Mouse (Mus musculus): Measurements from ENCODE around the gene Gart. TPM values are rescaled to one million over a fixed set of nuclear protein-coding genes. Genes with fewer than 3 reads are reported as not detected.

Gart gene
- polyA plus RNA-seq, 1 experiment from 2014 or later = 58.6 TPM

- Histone ChIP-seq H3K36me3 (ENCODE audit: control insufficient read depth, insufficient read depth, low read length) (no peaks in the 10 kb centered on the region), H3K4me3 (ENCODE audit: low read length) (no peak overlapping the region), H3K27ac (ENCODE audit: low read depth, low read length) (no peak overlapping the region), H3K27me3 (replicated peaks; ENCODE audit: control insufficient read depth, insufficient read depth, low read length) (no peaks in the 10 kb centered on the region), H3K4me1 (ENCODE audit: control insufficient read depth, insufficient read depth, low read depth, low read length) (peaks cover 10% of the 10 kb centered on the region), H3K4me2 (ENCODE audit: low read length) (no peak overlapping the region), H3K9me3 (ENCODE audit: control insufficient read depth, low read length) (no peaks in the 10 kb centered on the region), H3K9ac (ENCODE audit: low read depth, low read length) (no peak overlapping the region)
- 77% methylated on average over 8 of the region's 8 CpGs for WGBS
- ATAC-seq = no peak
These were observed 54.6 kb downstream of the Gart start for GRCm38 (mm10) chr16:91592162-91592561.

GRCm38 (mm10) chr16:91588703-91589102 is 58.0 kb downstream of the Gart start:
- H3K4me1 ChIP-seq (ENCODE audit: control insufficient read depth, insufficient read depth, low read depth, low read length) = no peaks in the 10 kb centered on the region
- WGBS = 82% methylated on average over 3 of the region's 3 CpGs
- H3K27ac ChIP-seq (ENCODE audit: low read depth, low read length) = no peak overlapping the region
- ATAC-seq = no peak
- no peak overlapping the region for H3K9ac ChIP-seq (ENCODE audit: low read depth, low read length)
- no peaks in the 10 kb centered on the region for H3K9me3 ChIP-seq (ENCODE audit: control insufficient read depth, low read length)
- no peak overlapping the region for H3K4me2 ChIP-seq (ENCODE audit: low read length)
- H3K27me3 ChIP-seq (replicated peaks; ENCODE audit: control insufficient read depth, insufficient read depth, low read length) = no peaks in the 10 kb centered on the region
- 0 out of 2 replicates have a peak, but pooled peaks cover 3% of the 10 kb centered on the region for H3K36me3 ChIP-seq (ENCODE audit: control insufficient read depth, insufficient read depth, low read length)
- H3K4me3 ChIP-seq (ENCODE audit: low read length) = no peak overlapping the region

GRCm38 (mm10) chr16:91587730-91588453 is 58.9 kb downstream of the Gart start:
- Histone ChIP-seq H3K4me1 (ENCODE audit: control insufficient read depth, insufficient read depth, low read depth, low read length) (no peaks in the 10 kb centered on the region), H3K27me3 (replicated peaks; ENCODE audit: control insufficient read depth, insufficient read depth, low read length) (no peaks in the 10 kb centered on the region)
- 61% methylated on average over 6 of the region's 6 CpGs for WGBS

GRCm38 (mm10) chr16:91586244-91586643 is 60.5 kb downstream of the Gart start:
- no peak for ATAC-seq
- no peaks in the 10 kb centered on the region for H3K9me3 ChIP-seq (ENCODE audit: control insufficient read depth, low read length)
- H3K4me2 ChIP-seq (ENCODE audit: low read length) = no peak overlapping the region
- H3K36me3 ChIP-seq (ENCODE audit: control insufficient read depth, insufficient read depth, low read length) = peaks cover 4% of the 10 kb centered on the region
- no peaks in the 10 kb centered on the region for H3K4me1 ChIP-seq (ENCODE audit: control insufficient read depth, insufficient read depth, low read depth, low read length)
- no peak overlapping the region for H3K4me3 ChIP-seq (ENCODE audit: low read length)
- H3K27ac ChIP-seq (ENCODE audit: low read depth, low read length) = no peak overlapping the region
- no peak overlapping the region for H3K9ac ChIP-seq (ENCODE audit: low read depth, low read length)
- H3K27me3 ChIP-seq (replicated peaks; ENCODE audit: control insufficient read depth, insufficient read depth, low read length) = no peaks in the 10 kb centered on the region
- WGBS = 92% methylated on average over 6 of the region's 6 CpGs

More at GRCm38 (mm10) chr16:91587730-91588453, 58.9 kb downstream of the Gart start:
- Histone ChIP-seq H3K27ac (ENCODE audit: low read depth, low read length) (no peak overlapping the region), H3K36me3 (ENCODE audit: control insufficient read depth, insufficient read depth, low read length) (0 out of 2 replicates have a peak, but pooled peaks cover 3% of the 10 kb centered on the region), H3K9ac (ENCODE audit: low read depth, low read length) (no peak overlapping the region), H3K4me2 (ENCODE audit: low read length) (no peak overlapping the region), H3K9me3 (ENCODE audit: control insufficient read depth, low read length) (no peaks in the 10 kb centered on the region), H3K4me3 (ENCODE audit: low read length) (no peak overlapping the region)
- no peak for ATAC-seq

GRCm38 (mm10) chr16:91585617-91586016 is 61.1 kb downstream of the Gart start:
- H3K4me2 ChIP-seq (ENCODE audit: low read length) = no peak overlapping the region
- no peak overlapping the region for H3K4me3 ChIP-seq (ENCODE audit: low read length)
- H3K27ac ChIP-seq (ENCODE audit: low read depth, low read length) = no peak overlapping the region
- no peaks in the 10 kb centered on the region for H3K4me1 ChIP-seq (ENCODE audit: control insufficient read depth, insufficient read depth, low read depth, low read length)
- H3K27me3 ChIP-seq (replicated peaks; ENCODE audit: control insufficient read depth, insufficient read depth, low read length) = no peaks in the 10 kb centered on the region
- no peaks in the 10 kb centered on the region for H3K9me3 ChIP-seq (ENCODE audit: control insufficient read depth, low read length)
- H3K36me3 ChIP-seq (ENCODE audit: control insufficient read depth, insufficient read depth, low read length) = peaks cover 8% of the 10 kb centered on the region
- whole genome bisulfite sequencing = 92% methylated on average over 5 of the region's 5 CpGs
- no peak for ATAC-seq
- H3K9ac ChIP-seq (ENCODE audit: low read depth, low read length) = no peak overlapping the region

- Histone ChIP-seq H3K36me3 (ENCODE audit: control insufficient read depth, insufficient read depth, low read length) (peaks cover 11% of the 10 kb centered on the region), H3K27me3 (replicated peaks; ENCODE audit: control insufficient read depth, insufficient read depth, low read length) (no peaks in the 10 kb centered on the region), H3K4me1 (ENCODE audit: control insufficient read depth, insufficient read depth, low read depth, low read length) (no peaks in the 10 kb centered on the region), H3K4me3 (ENCODE audit: low read length) (no peak overlapping the region), H3K9ac (ENCODE audit: low read depth, low read length) (no peak overlapping the region), H3K4me2 (ENCODE audit: low read length) (no peak overlapping the region), H3K9me3 (ENCODE audit: control insufficient read depth, low read length) (no peaks in the 10 kb centered on the region), H3K27ac (ENCODE audit: low read depth, low read length) (no peak overlapping the region)
- WGBS = 66% methylated on average over 2 of the region's 2 CpGs
- ATAC-seq = no peak
These were observed 64.4 kb downstream of the Gart start for GRCm38 (mm10) chr16:91582307-91582706.

- no peak overlapping the region for H3K4me3 ChIP-seq (ENCODE audit: low read length)
- H3K9me3 ChIP-seq (ENCODE audit: control insufficient read depth, low read length) = no peaks in the 10 kb centered on the region
- ATAC-seq = no peak
- no peak overlapping the region for H3K27ac ChIP-seq (ENCODE audit: low read depth, low read length)
- H3K4me1 ChIP-seq (ENCODE audit: control insufficient read depth, insufficient read depth, low read depth, low read length) = no peaks in the 10 kb centered on the region
- peaks cover 12% of the 10 kb centered on the region for H3K36me3 ChIP-seq (ENCODE audit: control insufficient read depth, insufficient read depth, low read length)
- no peaks in the 10 kb centered on the region for H3K27me3 ChIP-seq (replicated peaks; ENCODE audit: control insufficient read depth, insufficient read depth, low read length)
- no peak overlapping the region for H3K9ac ChIP-seq (ENCODE audit: low read depth, low read length)
- WGBS = 79% methylated on average over 14 of the region's 14 CpGs
- H3K4me2 ChIP-seq (ENCODE audit: low read length) = no peak overlapping the region
These were observed 67.6 kb downstream of the Gart start for GRCm38 (mm10) chr16:91578980-91579720.

GRCm38 (mm10) chr16:91575151-91575550 is 71.6 kb downstream of the Gart start:
- no peak for ATAC-seq
- H3K27ac ChIP-seq (ENCODE audit: low read depth, low read length) = no peak overlapping the region
- whole genome bisulfite sequencing = 71% methylated on average over 13 of the region's 13 CpGs

More at GRCm38 (mm10) chr16:91575151-91575550, 71.6 kb downstream of the Gart start:
- Histone ChIP-seq H3K4me2 (ENCODE audit: low read length) (no peak overlapping the region), H3K9ac (ENCODE audit: low read depth, low read length) (no peak overlapping the region), H3K27me3 (replicated peaks; ENCODE audit: control insufficient read depth, insufficient read depth, low read length) (no peaks in the 10 kb centered on the region), H3K9me3 (ENCODE audit: control insufficient read depth, low read length) (no peaks in the 10 kb centered on the region), H3K4me1 (ENCODE audit: control insufficient read depth, insufficient read depth, low read depth, low read length) (no peaks in the 10 kb centered on the region), H3K4me3 (ENCODE audit: low read length) (no peak overlapping the region), H3K36me3 (ENCODE audit: control insufficient read depth, insufficient read depth, low read length) (peaks cover 7% of the 10 kb centered on the region)

Data from hindbrain, embryonic 16.5 days (tissue).